Mouse (Mus musculus): ENCODE data around the gene Smyd4.
A peak's percentile ranks its signal among the peaks of the same experiment; 100 is the strongest.

Smyd4 gene

DNA sequence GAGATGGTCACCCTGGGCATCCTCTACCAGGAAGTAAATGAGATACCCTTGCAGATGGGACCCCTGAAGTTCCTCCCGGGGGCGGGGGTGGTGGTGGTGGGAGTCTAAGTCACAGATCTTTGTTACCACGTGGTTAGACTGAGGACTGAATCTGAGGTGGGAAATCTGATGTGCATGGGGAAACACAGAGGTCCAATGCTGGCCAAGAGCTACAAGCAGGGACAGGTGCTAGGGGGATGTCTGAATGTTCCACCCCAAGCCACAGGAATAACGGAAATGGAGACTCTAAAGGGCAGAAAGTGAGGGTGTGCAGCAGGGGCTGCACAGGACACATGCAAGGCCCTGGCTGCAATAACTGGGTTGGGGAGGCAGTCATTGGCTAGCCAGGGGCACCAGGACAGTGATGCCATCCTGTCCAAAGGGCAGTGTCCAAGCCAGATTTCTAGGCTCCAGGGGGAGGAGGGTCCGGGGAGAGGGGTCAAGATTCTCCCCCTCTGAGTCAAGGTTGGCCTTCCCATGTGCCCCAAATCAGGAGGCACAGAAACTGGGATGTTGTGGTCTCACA, 72.7 kb downstream of the Smyd4 start:
- no peak for DNase-seq (ENCODE audit: extremely low spot score)

DNA sequence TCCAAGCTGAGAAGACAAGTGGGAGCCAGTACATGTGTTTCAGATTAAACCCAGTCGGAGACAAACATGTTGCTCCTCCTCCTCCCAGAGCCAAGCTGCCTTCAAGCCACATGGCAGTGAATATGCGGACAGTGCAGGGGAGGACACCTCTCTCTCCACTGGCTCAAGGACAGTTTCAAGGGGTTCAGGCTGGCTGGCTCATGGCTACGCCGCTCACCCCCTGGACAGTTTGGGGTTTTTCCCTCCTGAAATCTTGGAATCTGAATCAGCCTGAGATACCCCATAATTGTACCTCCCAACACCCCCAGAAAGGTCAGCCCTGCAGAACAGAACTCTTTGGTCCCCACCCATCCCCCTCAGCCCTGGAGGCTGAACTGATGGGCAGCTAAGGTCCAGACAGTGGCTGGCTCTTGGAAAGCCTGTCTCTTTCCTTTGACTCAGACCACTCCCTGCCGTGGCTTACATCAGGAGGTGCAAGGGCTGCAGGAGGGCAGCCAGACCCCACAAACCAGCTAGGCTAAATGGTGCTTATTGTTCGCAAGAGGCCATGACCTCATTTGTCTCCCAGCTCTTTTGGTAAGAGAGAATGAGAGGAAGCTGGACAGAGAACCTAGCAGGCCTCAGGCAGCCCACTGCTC, 73.3 kb downstream of the Smyd4 start:
- peak; percentile 54 for DNase-seq (ENCODE audit: extremely low spot score)

DNA sequence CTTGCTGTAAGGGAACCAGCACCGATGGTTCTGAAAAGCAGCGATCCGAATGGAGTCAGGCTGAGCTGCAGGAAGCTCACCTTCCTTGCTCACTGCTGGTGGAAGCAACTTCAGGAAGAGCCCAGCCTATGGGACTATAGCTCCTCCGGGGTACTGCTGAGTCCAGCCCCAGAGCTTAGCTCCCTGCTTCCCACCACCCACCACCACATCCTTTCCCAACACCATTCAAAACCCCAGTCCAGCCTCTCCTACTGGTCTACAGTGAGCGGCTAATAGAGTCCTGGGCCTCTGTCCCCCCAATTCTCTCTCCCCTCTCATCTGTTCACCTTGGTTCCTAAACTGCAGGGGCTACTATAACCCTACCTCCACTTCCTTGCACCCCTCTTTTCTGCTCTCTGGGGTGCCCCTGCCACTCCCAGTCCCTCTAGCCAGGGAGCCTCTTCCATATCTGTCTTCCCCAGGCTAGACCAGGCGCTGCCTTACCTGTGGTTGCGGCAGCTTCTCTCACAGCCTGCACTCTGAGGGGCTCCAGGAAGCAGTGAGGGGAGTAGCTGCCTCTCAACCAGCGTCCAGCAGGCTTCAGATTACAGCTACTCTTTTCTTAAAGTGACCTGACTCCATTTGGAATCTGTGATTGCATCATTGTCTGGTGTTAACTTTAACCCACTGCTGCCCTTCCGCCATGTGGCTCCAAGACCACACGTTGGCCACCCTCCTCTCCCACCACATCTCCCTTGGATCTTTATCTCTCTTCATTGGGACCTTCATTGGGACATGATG, 74.0 kb downstream of the Smyd4 start, which contains the start of gene Serpinf1:
Gene Serpinf1, minus strand, starts transcription at position 689 of the 780 bp plus-strand sequence.
- peak; percentile 52 for DNase-seq (ENCODE audit: extremely low spot score)

DNA sequence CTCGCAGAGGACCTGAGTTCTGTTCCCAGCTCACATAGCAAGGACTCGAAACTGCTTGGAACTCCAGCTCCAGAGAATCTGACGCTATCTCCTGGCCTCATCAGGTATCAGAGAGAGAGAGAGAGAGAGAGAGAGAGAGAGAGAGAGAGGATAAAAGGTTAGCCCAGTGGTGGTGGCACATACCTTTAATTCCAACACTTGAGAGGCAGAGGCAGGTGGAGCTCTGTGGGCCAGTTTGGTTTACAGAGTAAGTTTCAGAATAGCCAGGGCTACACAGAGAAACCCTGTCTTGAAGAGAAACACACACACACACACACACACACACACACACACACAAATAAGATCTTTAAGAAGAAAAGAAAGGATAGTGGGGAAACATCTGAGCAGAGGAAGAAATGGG, 74.9 kb downstream of the Smyd4 start:
- DNase-seq (ENCODE audit: extremely low spot score): no peak

DNA sequence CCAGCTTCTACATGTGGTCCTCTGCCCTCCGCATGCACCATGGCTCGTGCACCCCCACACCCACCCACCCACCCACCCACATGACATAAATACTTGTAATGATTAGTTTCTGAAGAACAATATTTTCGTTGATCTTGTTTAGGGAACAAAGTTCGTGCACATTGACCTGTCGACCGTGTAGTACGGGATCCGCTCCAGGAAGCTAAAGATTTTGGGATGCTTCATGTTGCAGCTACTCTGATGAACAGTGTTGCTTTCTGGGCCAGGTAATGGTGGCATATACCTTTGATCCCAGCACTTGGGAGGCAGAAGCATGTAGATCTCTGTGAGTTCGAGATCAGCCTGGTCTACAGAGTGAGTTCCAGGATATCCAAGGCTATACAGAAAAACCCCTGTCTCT, 75.8 kb downstream of the Smyd4 start:
- no peak for DNase-seq (ENCODE audit: extremely low spot score)

DNA sequence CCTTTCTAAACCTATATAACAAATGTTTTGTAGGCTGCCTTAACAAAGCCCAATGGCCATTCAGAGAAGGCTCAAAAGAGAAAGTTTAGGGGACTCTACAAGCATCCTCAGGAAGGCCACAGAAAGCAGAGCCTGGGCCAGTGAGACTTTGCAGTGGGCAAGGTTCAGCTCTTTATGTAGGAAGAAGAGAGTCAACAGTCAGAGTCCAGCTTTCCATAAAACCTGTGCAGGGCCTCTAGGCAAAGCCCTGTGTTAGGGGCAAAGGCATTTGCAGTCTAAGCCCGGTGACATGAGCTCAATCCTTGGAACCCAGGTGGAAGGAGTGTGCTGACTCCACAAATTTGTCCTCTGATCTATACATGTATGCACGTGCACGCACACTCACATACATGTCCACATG, 76.2 kb downstream of the Smyd4 start:
- DNase-seq (ENCODE audit: extremely low spot score): no peak

DNA sequence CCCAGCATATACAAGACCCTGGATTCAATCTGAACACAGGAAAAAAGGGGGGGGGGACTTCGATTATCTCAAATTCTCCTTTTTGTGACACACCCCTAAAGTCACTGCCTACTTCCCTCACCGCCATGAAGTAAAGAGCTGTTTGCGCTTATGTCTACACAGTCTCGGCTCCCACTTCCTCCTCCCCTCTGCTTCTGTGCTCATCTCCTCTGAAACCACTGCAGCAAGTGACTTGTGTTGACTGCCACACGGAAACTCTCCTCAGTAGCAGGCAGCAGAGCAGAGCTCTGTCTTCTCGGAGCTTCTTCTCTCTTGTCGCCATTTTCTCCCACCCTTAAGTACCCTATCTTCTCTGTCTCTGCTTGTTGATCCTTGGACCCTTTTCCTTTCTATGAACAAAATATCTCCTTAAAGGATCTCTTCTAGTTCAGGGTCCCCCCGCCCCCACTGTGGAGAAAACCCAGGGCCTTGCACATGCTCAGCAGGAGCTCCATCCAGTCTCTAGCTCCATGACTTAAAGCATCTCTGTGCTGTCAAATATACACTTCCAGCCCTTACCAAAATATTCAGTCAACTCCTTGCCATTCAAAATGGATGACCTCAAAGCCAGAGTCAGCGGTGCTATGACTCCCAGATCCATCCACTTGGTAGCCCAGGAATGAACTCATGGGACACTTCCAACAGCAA, 80.9 kb downstream of the Smyd4 start:
- no peak for DNase-seq (ENCODE audit: extremely low spot score)

DNA sequence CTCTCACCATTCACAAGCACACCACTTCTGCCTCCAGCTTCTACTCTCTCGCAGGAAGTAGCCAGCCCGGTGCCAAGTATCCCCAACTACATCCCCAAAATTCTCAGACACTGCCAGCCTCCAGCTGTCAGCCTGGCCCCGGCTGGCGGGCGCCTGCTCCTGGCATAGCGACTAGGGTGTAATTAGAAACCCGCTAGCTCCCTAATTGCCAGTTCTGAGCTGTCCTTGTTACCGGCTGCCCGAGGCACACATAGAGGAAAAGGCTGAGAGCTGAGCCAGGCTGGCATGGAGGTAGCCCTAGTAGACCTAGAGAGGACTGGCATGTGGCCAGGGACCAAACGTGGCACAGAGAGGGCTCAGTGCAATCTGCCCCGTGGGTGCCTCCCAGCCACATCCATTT, 83.1 kb downstream of the Smyd4 start:
- no peak for DNase-seq (ENCODE audit: extremely low spot score)

DNA sequence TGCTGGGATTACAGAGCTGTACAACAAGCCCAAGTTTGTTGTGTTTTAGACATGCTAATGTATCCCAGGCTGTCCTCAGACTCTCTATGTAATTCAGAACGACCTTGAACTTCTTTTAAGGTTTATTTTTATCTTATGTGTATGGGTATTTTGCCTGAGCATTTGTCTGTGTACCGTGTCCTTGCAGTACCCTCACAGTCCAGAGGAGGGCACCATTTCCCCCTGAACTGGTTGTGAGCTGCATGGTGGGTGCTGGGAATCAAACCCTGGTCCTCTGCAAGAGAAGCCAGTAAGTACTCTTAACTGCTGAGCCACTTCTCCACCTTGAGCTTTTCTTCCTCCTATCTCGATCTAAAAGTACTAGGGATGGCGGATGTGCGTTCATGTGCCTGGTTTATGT, 85.9 kb downstream of the Smyd4 start:
- DNase-seq (ENCODE audit: extremely low spot score): no peak

DNA sequence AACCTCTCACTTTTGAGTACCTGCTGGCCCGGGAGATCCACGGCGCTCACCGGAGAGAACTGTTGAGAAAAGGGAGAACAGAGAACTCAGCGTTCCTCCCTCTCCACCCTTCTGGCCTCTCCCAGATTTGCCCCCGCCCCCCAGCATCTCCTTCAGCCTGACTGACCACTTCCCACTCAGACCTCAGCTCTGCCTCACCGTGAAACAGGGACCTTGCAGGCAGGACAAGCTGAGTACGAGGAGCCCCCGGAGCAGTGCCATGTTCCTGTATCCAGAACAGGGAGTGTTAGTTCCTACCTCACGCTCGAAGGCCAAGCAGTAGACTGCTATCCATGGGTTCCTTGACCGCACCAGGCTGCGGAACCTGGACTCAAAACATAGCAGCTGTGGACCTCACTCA, 90.0 kb downstream of the Smyd4 start:
- DNase-seq (ENCODE audit: extremely low spot score): no peak

DNA sequence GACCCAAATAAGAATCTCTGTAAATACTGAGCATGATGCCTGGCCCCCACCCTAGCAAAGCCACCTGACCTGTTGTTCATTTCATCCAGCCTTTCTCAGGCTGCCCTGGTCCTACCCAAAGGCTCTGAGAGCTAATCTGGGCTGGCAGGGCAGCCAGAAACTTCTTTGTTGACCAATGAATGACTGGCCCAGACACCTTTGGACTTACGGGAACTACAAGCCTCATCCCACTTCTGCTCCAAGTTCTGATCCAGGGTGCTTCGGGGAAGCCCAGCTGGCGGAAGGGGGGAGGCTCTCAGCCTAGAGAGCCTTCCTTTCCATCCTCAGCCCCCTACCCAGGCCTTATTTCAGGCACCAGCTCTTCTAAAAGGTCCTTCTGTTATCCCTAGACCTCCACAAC, 90.6 kb downstream of the Smyd4 start:
- DNase-seq (ENCODE audit: extremely low spot score): no peak

DNA sequence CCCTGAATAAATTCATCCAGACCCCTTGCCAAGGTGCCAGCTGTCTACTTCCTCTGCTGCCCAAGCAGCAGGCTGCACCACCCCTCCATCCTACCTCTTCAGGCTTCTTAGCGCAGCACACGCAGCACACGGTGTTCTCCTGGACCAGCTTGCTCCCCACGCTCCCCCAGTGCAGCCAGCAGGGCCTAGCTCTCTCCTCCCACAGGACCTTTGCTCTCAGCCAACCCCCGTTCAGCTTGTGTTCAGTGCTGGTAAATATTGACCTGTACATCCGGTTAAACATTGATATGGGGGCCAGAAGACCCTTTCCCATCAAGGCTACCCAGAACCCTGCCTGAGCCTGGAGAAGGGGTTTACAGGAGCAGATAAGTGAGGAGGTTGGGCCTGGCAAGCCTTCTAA, 91.1 kb downstream of the Smyd4 start, which contains the start of gene Serpinf2:
Gene Serpinf2, minus strand, starts transcription at position 229 of the 400 bp plus-strand sequence.
- no peak for DNase-seq (ENCODE audit: extremely low spot score)

DNA sequence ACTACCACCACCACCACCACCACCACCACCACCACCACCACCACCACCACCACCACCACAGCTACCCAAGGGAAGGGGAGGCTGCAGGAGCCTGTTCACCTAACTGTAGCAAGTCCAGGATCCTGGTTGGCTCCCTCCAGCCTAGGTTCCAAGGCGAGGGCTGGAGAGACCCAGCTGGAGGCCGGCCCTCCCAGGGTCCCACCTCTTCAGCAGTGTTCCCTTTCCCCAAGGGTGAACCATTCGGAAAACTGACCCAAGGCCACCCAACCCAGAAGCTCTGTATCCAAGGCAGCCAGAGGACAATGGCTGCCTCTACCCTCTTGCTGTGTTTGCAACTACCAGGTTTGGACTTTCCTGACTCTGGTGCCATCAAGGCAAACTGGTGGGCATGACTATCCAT, 91.7 kb downstream of the Smyd4 start:
- no peak for DNase-seq (ENCODE audit: extremely low spot score)

DNA sequence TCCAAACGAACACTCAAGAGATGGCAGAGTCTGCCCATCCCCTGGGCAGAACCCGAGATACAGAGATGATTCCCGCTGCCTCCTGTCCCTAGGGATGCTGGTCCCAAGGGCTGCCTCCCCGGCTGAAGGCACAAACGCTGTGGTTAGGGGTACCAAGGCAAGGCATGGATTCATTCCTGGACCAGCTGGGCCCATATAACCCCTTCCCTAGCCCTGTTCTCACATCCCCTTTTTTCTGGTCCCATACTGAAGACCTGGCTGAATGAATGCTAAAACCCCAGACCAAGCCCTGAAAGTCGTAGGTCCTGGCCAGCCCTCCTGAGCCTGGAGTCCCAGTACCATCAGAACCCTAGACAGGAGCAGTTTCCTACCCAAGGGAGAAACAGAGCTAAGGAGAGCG, 92.8 kb downstream of the Smyd4 start:
- DNase-seq (ENCODE audit: extremely low spot score): no peak

DNA sequence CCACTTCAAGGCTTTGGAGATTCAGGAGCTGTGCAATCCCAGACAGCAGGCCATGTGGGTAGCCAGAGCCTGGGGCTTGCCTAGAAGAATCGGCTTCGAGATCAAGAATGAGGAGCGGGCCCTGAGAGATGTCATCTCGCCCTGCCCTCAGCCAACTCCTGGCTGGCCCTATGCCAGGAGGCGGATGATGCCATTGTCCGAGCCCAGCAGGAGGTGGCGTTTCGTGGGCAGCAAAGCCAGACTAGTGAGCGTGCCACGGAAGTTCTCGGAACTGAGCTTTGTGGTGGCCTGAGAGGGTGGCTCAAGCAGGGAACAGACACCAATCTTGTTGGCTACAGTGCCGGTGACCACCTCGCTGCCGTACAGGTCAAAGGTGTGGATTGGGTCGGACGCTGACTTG, 93.4 kb downstream of the Smyd4 start:
- no peak for DNase-seq (ENCODE audit: extremely low spot score)

DNA sequence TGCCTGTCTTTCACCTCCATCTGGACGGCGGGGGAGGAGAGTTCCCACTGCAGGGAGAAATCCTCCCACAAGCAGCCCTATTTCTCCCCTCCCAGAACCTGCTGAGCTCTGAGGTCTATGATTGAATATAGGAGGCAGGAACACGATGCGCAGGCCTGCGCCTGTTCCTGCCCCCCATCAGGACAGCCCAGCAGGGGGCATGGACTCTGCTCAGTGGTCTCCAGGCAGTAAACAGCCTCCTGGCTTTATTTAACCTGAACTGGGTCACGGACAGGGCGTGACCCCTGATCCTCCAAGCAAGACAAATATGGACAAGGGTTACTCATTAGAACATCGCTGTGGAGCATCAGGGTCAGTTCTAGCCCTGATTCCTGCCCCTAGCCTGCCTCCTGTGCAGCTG, 95.5 kb downstream of the Smyd4 start:
- peak; percentile 42 for DNase-seq (ENCODE audit: extremely low spot score)

DNA sequence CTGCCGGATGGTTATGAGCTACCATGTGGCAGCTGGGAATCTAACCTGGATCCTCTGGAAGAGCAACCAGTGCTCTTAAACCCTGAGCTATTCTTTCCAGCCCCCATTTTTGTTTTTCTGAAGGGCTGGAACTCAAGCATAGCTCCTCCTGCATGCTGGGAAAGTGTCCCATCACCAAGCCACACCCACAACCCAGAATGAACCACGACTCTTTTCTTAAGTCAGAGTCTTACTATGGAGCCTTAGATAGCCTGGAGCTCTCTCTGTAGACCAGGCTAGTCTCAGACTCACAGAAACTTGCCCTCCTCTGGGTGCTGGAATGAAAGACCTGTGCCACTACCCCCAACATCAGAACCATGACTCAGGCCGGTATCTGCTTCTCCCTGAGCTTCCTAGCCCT, 100.3 kb downstream of the Smyd4 start:
- no peak for DNase-seq (ENCODE audit: extremely low spot score)

DNA sequence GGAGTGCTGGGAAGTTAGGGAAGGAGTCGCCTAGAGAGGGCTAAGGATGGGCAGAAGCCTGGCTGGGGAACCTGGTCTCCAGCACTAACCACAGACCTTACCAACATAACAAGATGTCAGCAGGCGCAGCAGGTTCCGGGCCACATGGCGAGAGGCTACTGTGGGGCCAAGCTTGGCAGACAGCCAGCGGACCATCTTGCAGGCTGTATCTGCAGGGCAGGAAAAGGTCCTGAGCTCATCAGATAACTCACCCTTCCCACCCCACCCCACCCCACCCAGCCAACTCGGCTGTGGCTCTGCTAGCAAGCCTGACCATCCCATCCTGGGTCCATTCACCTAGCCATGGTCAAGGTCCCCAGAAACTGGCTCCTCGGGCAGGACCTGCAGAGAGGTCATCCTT, 101.5 kb downstream of the Smyd4 start:
- no peak for DNase-seq (ENCODE audit: extremely low spot score)

DNA sequence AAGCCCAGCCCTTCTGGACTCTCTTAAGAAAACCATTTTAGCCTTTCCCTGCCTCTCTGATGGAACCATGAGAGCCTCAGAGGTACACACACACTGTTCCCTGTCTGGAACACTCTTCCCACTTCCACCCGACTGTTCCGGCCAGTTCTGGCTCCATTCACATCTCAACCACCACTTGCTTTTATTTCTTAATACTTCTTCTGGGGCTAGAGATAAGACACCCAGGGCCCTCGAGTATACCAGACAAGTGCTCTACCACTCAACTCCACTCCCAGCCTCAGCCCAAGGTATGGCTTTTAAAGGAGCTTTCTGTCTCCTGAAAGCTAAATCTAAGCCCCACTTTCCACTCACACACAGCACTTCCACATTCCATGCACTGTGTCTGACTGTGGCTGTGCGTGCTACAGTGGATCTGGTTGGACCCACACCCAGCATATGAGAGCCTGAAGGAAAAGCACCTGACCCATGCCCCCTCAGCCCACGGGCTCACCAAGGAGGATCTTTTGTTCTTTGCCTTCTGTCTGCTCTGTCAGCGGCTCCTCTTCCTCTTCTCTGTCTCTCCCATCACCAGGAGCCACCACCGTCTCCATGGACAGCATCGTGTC, 102.2 kb downstream of the Smyd4 start:
- DNase-seq (ENCODE audit: extremely low spot score): no peak

DNA sequence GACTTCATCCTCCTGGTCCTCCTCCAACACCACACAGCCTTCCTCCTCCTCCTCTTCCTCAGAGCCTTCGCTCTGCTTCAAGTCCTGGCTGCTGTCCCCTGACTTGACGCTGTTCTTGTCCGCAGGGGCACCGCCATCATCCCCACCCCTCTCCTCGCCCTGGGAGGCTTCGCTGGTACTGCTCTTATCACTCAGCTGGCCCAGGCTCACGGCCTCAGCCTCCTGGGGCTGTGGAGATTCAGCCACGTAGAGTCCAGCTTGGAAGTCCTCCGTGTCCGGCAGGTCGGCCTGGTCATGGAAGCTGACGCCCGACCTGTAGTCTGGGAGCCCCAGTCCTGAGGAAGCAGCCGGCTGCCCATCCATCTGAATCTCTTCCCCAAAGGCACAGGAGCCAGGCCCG, 102.7 kb downstream of the Smyd4 start:
- DNase-seq (ENCODE audit: extremely low spot score): no peak

DNA sequence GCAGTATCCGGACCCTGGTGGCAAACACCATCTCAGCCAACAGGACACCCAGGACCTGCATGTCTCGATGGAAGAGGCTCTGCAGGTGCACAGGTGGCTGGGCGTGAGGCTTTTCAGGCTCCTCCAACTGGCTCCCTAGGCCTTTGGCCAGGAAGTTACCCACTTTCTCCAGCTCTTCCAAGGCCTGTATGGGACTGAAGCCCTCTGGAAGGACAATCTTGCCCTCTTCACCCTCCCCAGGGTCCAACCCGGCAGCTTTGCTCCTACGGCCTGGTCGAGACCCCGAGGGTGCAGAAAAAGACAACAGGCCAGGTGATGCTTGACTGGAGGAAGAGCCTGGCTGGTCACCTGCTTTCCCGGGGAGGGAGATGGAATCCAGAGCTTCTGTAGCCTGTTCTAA, 103.8 kb downstream of the Smyd4 start:
- DNase-seq (ENCODE audit: extremely low spot score): no peak
